Mouse (Mus musculus): ENCODE results near the gene E430018J23Rik. TPM values are rescaled to one million over a fixed set of nuclear protein-coding genes. Genes with fewer than 3 reads are reported as not detected.

E430018J23Rik gene
- polyA plus RNA-seq, 1 experiment from 2014 or later, result 6.8 TPM

- no peaks in the 10 kb centered on the region for H3K36me3 ChIP-seq (ENCODE audit: control insufficient read depth, insufficient read depth, low read length)
- H3K9me3 ChIP-seq (ENCODE audit: control insufficient read depth, low read length), result no peaks in the 10 kb centered on the region
- no peak overlapping the region for H3K9ac ChIP-seq (ENCODE audit: low read length)
- no peaks in the 10 kb centered on the region for H3K27me3 ChIP-seq (ENCODE audit: control insufficient read depth, insufficient read depth, low read length)
- ATAC-seq (replicated peaks; ENCODE audit: low FRiP score) (no peak), DNase-seq (ENCODE audit: low spot score) (no peak)
- H3K4me1 ChIP-seq (replicated peaks; ENCODE audit: control insufficient read depth, insufficient read depth, low read length), result no peaks in the 10 kb centered on the region
- no peak overlapping the region for H3K4me3 ChIP-seq (ENCODE audit: low read depth, low read length)
- WGBS, result 87% methylated on average over 5 of the region's 5 CpGs
- H3K4me2 ChIP-seq (ENCODE audit: low read depth, low read length, severe bottlenecking), result no peak overlapping the region
- no peak overlapping the region for H3K27ac ChIP-seq (ENCODE audit: low read depth, low read length)
Measured at GRCm38 (mm10) chr7:127351230-127352004, 42.0 kb downstream of the E430018J23Rik start.

GRCm38 (mm10) chr7:127346676-127347075 lies 46.8 kb downstream of the E430018J23Rik start:
- ATAC-seq (replicated peaks; ENCODE audit: low FRiP score) (no peak), DNase-seq (ENCODE audit: low spot score) (no peak)
- H3K4me2 ChIP-seq (ENCODE audit: low read depth, low read length, severe bottlenecking), result peak overlapping the region; percentile 81; the same call in 1 of the 2 replicates
- H3K4me3 ChIP-seq (ENCODE audit: low read depth, low read length), result peak overlapping the region; percentile 89
- no peak overlapping the region for H3K27ac ChIP-seq (ENCODE audit: low read depth, low read length)
- H3K36me3 ChIP-seq (ENCODE audit: control insufficient read depth, insufficient read depth, low read length), result no peaks in the 10 kb centered on the region
- peaks cover 5% of the 10 kb centered on the region; the same call in 1 of the 2 replicates for H3K4me1 ChIP-seq (replicated peaks; ENCODE audit: control insufficient read depth, insufficient read depth, low read length)
- no peaks in the 10 kb centered on the region for H3K27me3 ChIP-seq (ENCODE audit: control insufficient read depth, insufficient read depth, low read length)
- 18% methylated on average over 8 of the region's 8 CpGs for WGBS
- H3K9me3 ChIP-seq (ENCODE audit: control insufficient read depth, low read length), result no peaks in the 10 kb centered on the region
- no peak overlapping the region for H3K9ac ChIP-seq (ENCODE audit: low read length)

- H3K27ac ChIP-seq (ENCODE audit: low read depth, low read length), result peak within 1 kb of the TSS; percentile 81
- peaks cover 5% of the 10 kb centered on the region; the same call in 1 of the 2 replicates for H3K4me1 ChIP-seq (replicated peaks; ENCODE audit: control insufficient read depth, insufficient read depth, low read length)
- H3K27me3 ChIP-seq (ENCODE audit: control insufficient read depth, insufficient read depth, low read length), result no peaks in the 10 kb centered on the region
- no peaks in the 10 kb centered on the region for H3K9me3 ChIP-seq (ENCODE audit: control insufficient read depth, low read length)
- peak within 1 kb of the TSS; percentile 89 for H3K4me3 ChIP-seq (ENCODE audit: low read depth, low read length)
- peak; percentile 98 for DNase-seq (ENCODE audit: low spot score)
- WGBS, result under 1% methylated on average over 68 of the region's 76 CpGs
- peak; percentile 93 for ATAC-seq (replicated peaks; ENCODE audit: low FRiP score)
- H3K36me3 ChIP-seq (ENCODE audit: control insufficient read depth, insufficient read depth, low read length), result 0 out of 2 replicates have a peak, but pooled peaks cover 2% of the 10 kb centered on the region
- peak within 1 kb of the TSS; percentile 95 for H3K9ac ChIP-seq (ENCODE audit: low read length)
- peak within 1 kb of the TSS; percentile 81 for H3K4me2 ChIP-seq (ENCODE audit: low read depth, low read length, severe bottlenecking)
Measured at GRCm38 (mm10) chr7:127345512-127346325, 47.7 kb downstream of the E430018J23Rik start, which contains the start of gene Zfp768. Zfp768 (minus strand) TSS chr7:127345589.

GRCm38 (mm10) chr7:127345092-127345491 lies 48.3 kb downstream of the E430018J23Rik start:
- Histone ChIP-seq H3K27me3 (ENCODE audit: control insufficient read depth, insufficient read depth, low read length) (no peaks in the 10 kb centered on the region), H3K9ac (ENCODE audit: low read length) (peak overlapping the region; percentile 95), H3K4me1 (replicated peaks; ENCODE audit: control insufficient read depth, insufficient read depth, low read length) (peaks cover 5% of the 10 kb centered on the region; the same call in 1 of the 2 replicates), H3K4me2 (ENCODE audit: low read depth, low read length, severe bottlenecking) (peak overlapping the region; percentile 81), H3K9me3 (ENCODE audit: control insufficient read depth, low read length) (no peaks in the 10 kb centered on the region), H3K36me3 (ENCODE audit: control insufficient read depth, insufficient read depth, low read length) (0 out of 2 replicates have a peak, but pooled peaks cover 2% of the 10 kb centered on the region), H3K4me3 (ENCODE audit: low read depth, low read length) (peak overlapping the region; percentile 89), H3K27ac (ENCODE audit: low read depth, low read length) (peak overlapping the region; percentile 81)
- DNase-seq (ENCODE audit: low spot score) (no peak), ATAC-seq (replicated peaks; ENCODE audit: low FRiP score) (peak; percentile 50)
- WGBS, result 1% methylated on average over 42 of the region's 42 CpGs

- 92% methylated on average over 8 of the region's 8 CpGs for WGBS
- H3K9ac ChIP-seq (ENCODE audit: low read length), result peak overlapping the region; percentile 95
- ATAC-seq (replicated peaks; ENCODE audit: low FRiP score) (no peak), DNase-seq (ENCODE audit: low spot score) (no peak)
- no peaks in the 10 kb centered on the region for H3K9me3 ChIP-seq (ENCODE audit: control insufficient read depth, low read length)
- H3K27me3 ChIP-seq (ENCODE audit: control insufficient read depth, insufficient read depth, low read length), result no peaks in the 10 kb centered on the region
- peak overlapping the region; percentile 81 for H3K4me2 ChIP-seq (ENCODE audit: low read depth, low read length, severe bottlenecking)
- H3K4me1 ChIP-seq (replicated peaks; ENCODE audit: control insufficient read depth, insufficient read depth, low read length), result peaks cover 5% of the 10 kb centered on the region; the same call in 1 of the 2 replicates
- H3K27ac ChIP-seq (ENCODE audit: low read depth, low read length), result no peak overlapping the region
- peak overlapping the region; percentile 89 for H3K4me3 ChIP-seq (ENCODE audit: low read depth, low read length)
- 0 out of 2 replicates have a peak, but pooled peaks cover 2% of the 10 kb centered on the region for H3K36me3 ChIP-seq (ENCODE audit: control insufficient read depth, insufficient read depth, low read length)
Measured at GRCm38 (mm10) chr7:127344371-127344770, 49.1 kb downstream of the E430018J23Rik start.

GRCm38 (mm10) chr7:127343351-127344019 lies 49.9 kb downstream of the E430018J23Rik start:
- WGBS, result 94% methylated on average over 38 of the region's 38 CpGs

GRCm38 (mm10) chr7:127342888-127343287 lies 50.5 kb downstream of the E430018J23Rik start:
- ATAC-seq (replicated peaks; ENCODE audit: low FRiP score), result no peak
- Histone ChIP-seq H3K36me3 (ENCODE audit: control insufficient read depth, insufficient read depth, low read length) (0 out of 2 replicates have a peak, but pooled peaks cover 2% of the 10 kb centered on the region), H3K9me3 (ENCODE audit: control insufficient read depth, low read length) (no peaks in the 10 kb centered on the region), H3K4me2 (ENCODE audit: low read depth, low read length, severe bottlenecking) (no peak overlapping the region), H3K4me1 (replicated peaks; ENCODE audit: control insufficient read depth, insufficient read depth, low read length) (peaks cover 5% of the 10 kb centered on the region; the same call in 1 of the 2 replicates), H3K4me3 (ENCODE audit: low read depth, low read length) (no peak overlapping the region), H3K27ac (ENCODE audit: low read depth, low read length) (no peak overlapping the region), H3K27me3 (ENCODE audit: control insufficient read depth, insufficient read depth, low read length) (no peaks in the 10 kb centered on the region), H3K9ac (ENCODE audit: low read length) (no peak overlapping the region)
- WGBS, result 96% methylated on average over 7 of the region's 7 CpGs
- DNase-seq (ENCODE audit: low spot score), result no peak

More at GRCm38 (mm10) chr7:127343351-127344019, 49.9 kb downstream of the E430018J23Rik start:
- no peak overlapping the region for H3K27ac ChIP-seq (ENCODE audit: low read depth, low read length)
- peaks cover 5% of the 10 kb centered on the region; the same call in 1 of the 2 replicates for H3K4me1 ChIP-seq (replicated peaks; ENCODE audit: control insufficient read depth, insufficient read depth, low read length)
- DNase-seq (ENCODE audit: low spot score) (no peak), ATAC-seq (replicated peaks; ENCODE audit: low FRiP score) (no peak)
- H3K27me3 ChIP-seq (ENCODE audit: control insufficient read depth, insufficient read depth, low read length), result no peaks in the 10 kb centered on the region
- no peak overlapping the region for H3K4me3 ChIP-seq (ENCODE audit: low read depth, low read length)
- no peak overlapping the region for H3K9ac ChIP-seq (ENCODE audit: low read length)
- no peak overlapping the region for H3K4me2 ChIP-seq (ENCODE audit: low read depth, low read length, severe bottlenecking)
- H3K9me3 ChIP-seq (ENCODE audit: control insufficient read depth, low read length), result no peaks in the 10 kb centered on the region
- H3K36me3 ChIP-seq (ENCODE audit: control insufficient read depth, insufficient read depth, low read length), result 0 out of 2 replicates have a peak, but pooled peaks cover 2% of the 10 kb centered on the region

- Histone ChIP-seq H3K4me3 (ENCODE audit: low read depth, low read length) (no peak overlapping the region), H3K9ac (ENCODE audit: low read length) (no peak overlapping the region), H3K9me3 (ENCODE audit: control insufficient read depth, low read length) (no peaks in the 10 kb centered on the region), H3K4me1 (replicated peaks; ENCODE audit: control insufficient read depth, insufficient read depth, low read length) (peaks cover 5% of the 10 kb centered on the region; the same call in 1 of the 2 replicates), H3K4me2 (ENCODE audit: low read depth, low read length, severe bottlenecking) (no peak overlapping the region), H3K27me3 (ENCODE audit: control insufficient read depth, insufficient read depth, low read length) (no peaks in the 10 kb centered on the region), H3K36me3 (ENCODE audit: control insufficient read depth, insufficient read depth, low read length) (0 out of 2 replicates have a peak, but pooled peaks cover 2% of the 10 kb centered on the region), H3K27ac (ENCODE audit: low read depth, low read length) (no peak overlapping the region)
- 69% methylated on average over 4 of the region's 4 CpGs for WGBS
- ATAC-seq (replicated peaks; ENCODE audit: low FRiP score) (no peak), DNase-seq (ENCODE audit: low spot score) (no peak)
Measured at GRCm38 (mm10) chr7:127342332-127342731, 51.1 kb downstream of the E430018J23Rik start.
